Mouse (Mus musculus) stomach, postnatal 0 days (tissue): ENCODE results near the gene Igsf8.

Experiments
- CTCF ChIP-seq: IDR thresholded peaks from 2 replicates; pipeline ENCODE4 v1.5.1; 2016; ENCODE audit warnings: antibody characterized with exemption, low read depth, mild to moderate bottlenecking, moderate library complexity
- EP300 ChIP-seq: optimal IDR thresholded peaks from 2 replicates; pipeline ENCODE3; 2016; ENCODE audit warnings: antibody characterized with exemption

DNA sequence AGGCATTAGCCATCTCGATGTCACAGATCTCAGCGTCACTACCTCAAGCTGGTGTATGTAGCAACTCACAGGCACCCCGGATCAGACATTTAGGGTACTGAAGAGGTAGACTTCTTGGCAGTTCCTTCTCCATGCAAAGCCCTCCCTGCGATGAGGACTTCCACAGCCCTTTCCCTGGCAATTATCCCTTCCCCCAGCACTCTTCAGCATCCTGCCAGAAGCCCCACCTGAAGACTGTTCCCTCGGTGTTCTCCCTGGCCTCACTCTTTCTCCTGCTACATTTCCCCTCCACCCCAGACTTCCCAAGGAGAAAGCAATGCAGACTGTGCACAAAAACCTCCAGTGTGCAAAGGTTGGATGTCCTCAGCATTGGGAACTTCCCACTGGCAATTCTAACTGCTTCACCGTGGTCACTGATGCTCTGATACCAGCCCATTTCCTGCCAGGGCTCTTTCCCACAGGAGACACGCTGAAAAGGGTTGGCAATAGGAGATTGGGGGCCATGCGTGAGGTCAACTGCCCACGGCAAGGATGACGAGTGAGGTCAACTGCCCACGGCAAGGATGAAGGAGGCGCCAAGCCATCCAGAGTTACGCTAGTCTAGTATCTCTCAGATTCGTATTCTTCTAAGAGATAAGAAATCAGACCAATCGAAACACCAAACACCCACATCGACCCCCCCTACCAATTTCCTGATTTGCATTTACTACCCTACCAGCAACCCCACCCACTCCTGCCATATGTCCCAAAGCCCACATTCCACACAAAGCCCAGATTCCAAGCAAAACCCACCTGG, 66.0 kb downstream of the Igsf8 start:
- no peak for TF ChIP-seq CTCF
- TF ChIP-seq EP300, result no peak
